Mouse (Mus musculus) hindlimb bud, embryonic 11.5 days (tissue): Measurements from ENCODE around the gene U2af2.

ENCODE experiments used
- DNase-seq: peaks from one replicate; pipeline ENCODE4 v3.0.0-alpha.2; 2012; ENCODE audit warnings: low read depth, low spot score; ENCODE audit errors: extremely low spot score

The U2af2 gene

GRCm38 (mm10) chr7:5037026-5037425, 24.9 kb upstream of the U2af2 start:
- no peak for DNase-seq

- no peak for DNase-seq
Measured at GRCm38 (mm10) chr7:5037467-5037866, 24.5 kb upstream of the U2af2 start.

- DNase-seq: no peak
Measured at GRCm38 (mm10) chr7:5038109-5038732, 23.7 kb upstream of the U2af2 start, which contains the start of gene Zfp784. TSS of gene Zfp784 (minus strand) at chr7:5038446.

GRCm38 (mm10) chr7:5038940-5039339, 23.0 kb upstream of the U2af2 start:
- DNase-seq: no peak

GRCm38 (mm10) chr7:5044981-5045380, 17.0 kb upstream of the U2af2 start:
- DNase-seq: no peak

- no peak for DNase-seq
Measured at GRCm38 (mm10) chr7:5046112-5046511, 15.8 kb upstream of the U2af2 start.

- DNase-seq: no peak
Measured at GRCm38 (mm10) chr7:5047313-5047712, 14.6 kb upstream of the U2af2 start.

- no peak for DNase-seq
Measured at GRCm38 (mm10) chr7:5051193-5052192, 10.4 kb upstream of the U2af2 start, which contains the start of gene Zfp580. TSS of gene Zfp580 (plus strand) at chr7:5051538.

GRCm38 (mm10) chr7:5052438-5052837, 9.5 kb upstream of the U2af2 start:
- DNase-seq: no peak

GRCm38 (mm10) chr7:5052931-5053343, 9.0 kb upstream of the U2af2 start:
- DNase-seq: no peak

GRCm38 (mm10) chr7:5053456-5054179, 8.3 kb upstream of the U2af2 start:
- DNase-seq: no peak

GRCm38 (mm10) chr7:5056651-5057263, 5.2 kb upstream of the U2af2 start:
- DNase-seq: no peak

- DNase-seq: no peak
Measured at GRCm38 (mm10) chr7:5057381-5057780, 4.6 kb upstream of the U2af2 start.

GRCm38 (mm10) chr7:5057804-5058203, 4.1 kb upstream of the U2af2 start:
- DNase-seq: no peak

- DNase-seq: no peak
Measured at GRCm38 (mm10) chr7:5058631-5059030, 3.3 kb upstream of the U2af2 start.

GRCm38 (mm10) chr7:5059421-5059820, 2.5 kb upstream of the U2af2 start:
- DNase-seq: no peak

- DNase-seq: no peak
Measured at GRCm38 (mm10) chr7:5060239-5060731, 1.7 kb upstream of the U2af2 start.

GRCm38 (mm10) chr7:5060944-5061773, 784 bp upstream of the U2af2 start:
- peak; percentile 99 for DNase-seq

- DNase-seq: peak; percentile 82
Measured at GRCm38 (mm10) chr7:5062360-5063001, 538 bp downstream of the U2af2 start.
